Mouse (Mus musculus): Measurements from ENCODE around the gene Anapc1.

The Anapc1 gene

DNA sequence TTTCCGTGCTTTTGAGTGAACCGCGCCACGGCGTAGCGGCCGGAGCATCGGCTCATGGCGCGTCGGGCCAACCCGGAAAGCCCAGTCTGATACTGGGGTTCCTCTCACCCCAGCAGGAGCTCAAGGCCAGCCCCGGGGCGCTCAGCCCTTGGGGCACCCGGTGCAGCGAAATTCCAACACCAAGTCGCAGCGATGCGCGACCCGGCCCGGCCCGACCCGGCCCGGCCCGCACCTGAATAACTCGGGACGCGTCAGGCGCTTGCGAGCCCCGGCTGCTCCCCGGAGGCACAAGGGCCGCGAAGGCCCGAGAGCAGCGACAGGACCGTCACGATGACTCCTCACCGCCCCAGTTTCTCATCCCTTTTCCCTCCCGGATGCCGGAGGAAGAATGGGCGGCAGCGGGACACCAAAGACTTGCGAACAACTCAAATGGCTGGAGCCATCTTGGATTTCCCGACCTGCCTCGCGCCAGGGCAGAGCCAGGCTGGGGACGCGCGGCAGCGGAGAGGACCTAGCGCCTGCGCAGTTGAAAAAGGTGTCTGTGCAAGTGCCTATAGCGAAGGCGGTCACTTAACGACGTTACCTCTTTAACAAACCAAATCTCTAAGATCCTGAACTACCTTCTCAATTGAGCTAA lies at the start of gene Anapc1:
TSS of gene Anapc1 (minus strand) at position 471 of the 637 bp plus-strand sequence.
- peak; percentile 82 to 86 for DNase-seq (ENCODE audit: low spot score in 2 of 2)

DNA sequence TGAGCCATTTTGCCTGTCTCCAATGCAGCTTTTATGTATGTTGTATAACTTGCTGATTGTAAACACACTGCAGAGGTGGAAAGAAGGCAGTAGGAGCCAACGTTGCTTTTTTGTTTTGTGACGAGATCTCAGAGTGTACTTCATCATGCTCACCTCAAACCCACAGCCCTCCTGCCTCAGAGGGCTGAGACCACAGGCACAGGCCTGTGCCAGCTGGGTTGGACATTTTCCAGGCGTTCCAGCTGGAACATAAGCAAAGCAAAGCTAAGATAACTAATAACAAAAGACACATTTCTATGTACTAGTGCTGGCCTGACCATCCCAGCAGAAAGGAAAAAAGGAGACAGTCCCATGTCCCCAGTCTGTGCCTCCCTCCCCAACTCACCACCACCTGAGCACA lies 47.9 kb upstream of the Anapc1 start:
- DNase-seq (ENCODE audit: low spot score in 2 of 2) = no peak

DNA sequence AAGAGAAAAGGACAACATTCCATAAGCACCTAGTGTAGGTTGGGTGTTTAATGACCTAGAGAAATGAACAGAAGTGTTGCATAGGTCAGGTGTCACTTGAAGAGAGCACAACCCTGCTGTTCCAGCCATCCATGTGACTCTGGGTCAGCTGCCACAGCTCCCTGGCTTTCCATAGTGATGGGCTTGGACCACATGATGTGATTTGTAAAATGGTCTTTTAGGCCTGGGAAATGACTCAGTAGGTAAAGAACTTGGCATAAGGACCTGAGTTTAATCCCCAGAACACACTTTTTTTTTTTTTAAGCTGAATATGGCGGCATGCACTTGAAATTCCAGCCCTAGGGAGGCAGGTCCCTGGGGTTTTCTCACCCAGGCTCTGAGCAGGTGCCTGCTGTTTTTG lies 44.8 kb upstream of the Anapc1 start:
- no peak for DNase-seq (ENCODE audit: low spot score in 2 of 2)

DNA sequence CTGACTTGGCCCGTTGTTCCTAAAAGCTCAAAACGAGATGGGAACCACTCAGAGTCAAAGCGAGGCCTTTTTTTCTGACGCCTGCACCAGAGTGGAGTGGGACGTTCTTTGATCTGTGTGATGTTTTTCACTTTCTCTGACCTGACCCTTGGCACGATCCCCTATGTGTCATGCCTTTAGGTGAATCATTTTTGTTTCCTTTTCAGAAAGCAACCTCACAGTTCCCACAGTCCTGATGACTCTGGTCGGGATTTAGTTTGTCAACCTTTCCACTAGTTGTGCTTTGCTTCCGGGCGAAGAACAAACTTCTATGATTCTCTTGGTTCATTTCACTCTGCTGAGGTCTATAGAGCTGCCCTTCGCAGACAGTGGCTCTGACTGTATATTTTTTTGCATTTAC lies 44.3 kb upstream of the Anapc1 start:
- no peak for DNase-seq (ENCODE audit: low spot score in 2 of 2)

DNA sequence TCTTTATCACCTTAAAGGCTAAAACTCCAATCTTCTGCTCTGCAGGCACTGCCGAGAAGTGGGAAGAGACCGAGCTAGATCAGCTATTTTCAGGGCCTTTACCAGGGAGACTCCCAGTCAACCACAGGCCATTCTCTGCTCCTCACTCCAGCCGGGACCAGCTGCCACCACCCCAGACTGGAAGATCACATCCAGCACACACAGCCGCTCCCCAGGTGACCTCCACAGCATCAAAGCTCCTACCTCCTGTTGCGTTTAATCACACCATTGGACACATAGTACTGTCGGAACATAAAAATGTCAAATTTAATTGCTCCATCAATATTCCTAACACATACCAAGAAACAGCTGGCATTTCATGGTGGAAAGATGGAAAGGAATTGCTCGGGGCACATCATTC lies 42.0 kb upstream of the Anapc1 start:
- DNase-seq (ENCODE audit: low spot score in 2 of 2) = no peak

DNA sequence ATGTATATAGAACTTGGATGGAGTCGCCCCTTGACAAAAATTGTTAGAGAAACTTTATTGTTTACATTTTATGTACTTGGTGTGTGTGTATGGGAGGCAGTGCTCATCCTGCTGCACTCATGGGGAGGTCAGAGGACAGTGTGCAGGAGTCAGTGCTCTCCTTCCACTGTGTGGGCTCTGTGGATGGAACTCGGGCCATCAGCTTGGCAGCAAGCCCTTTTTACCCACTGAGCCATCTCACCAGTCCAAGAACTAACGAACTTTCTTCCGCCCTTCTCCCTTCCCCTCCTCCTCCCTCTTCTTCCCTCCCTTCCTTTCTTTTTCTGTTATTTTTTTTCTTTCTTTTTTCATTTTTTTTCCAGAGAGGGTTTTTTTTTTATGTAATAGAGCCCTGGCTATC lies 40.9 kb upstream of the Anapc1 start:
- DNase-seq (ENCODE audit: low spot score in 2 of 2) = no peak

DNA sequence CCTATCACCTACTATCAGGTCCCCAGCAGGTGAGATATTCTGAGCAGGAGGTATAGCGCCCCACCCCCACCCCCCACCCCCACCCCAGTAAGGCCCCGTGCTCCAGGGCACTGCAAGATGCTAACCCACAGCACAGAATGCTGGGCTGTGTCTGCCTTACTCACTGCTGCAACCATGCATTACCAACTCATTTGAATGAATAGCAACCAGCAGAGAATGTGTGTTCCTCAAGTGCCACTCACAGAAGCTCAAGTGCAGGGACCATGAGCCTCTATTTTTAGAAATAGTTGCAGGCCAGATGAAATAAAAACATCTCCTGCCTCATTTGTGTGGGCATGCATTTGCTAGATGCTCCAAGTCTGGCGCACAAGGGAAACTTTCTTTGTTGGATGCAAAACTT lies 40.4 kb upstream of the Anapc1 start:
- no peak for DNase-seq (ENCODE audit: low spot score in 2 of 2)

DNA sequence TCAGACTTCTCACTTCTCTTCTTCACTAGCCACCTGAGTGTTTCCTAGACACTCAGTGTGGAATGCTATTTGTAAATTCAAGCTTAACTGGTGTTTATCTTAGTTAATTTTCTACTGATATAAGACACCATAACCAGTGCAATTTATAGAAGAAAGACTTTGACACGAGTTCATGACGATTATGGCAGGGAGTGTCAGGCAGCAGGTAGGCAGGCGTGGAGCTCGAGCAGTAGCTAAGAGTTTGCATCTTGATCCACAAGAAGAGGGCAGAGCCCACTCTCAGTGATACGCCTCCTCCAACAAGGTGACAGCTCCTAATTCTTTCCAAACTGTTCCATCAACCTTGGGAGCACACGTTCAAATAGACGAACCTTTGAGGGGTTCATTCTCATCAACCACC lies 39.4 kb upstream of the Anapc1 start:
- DNase-seq (ENCODE audit: low spot score in 2 of 2) = no peak

DNA sequence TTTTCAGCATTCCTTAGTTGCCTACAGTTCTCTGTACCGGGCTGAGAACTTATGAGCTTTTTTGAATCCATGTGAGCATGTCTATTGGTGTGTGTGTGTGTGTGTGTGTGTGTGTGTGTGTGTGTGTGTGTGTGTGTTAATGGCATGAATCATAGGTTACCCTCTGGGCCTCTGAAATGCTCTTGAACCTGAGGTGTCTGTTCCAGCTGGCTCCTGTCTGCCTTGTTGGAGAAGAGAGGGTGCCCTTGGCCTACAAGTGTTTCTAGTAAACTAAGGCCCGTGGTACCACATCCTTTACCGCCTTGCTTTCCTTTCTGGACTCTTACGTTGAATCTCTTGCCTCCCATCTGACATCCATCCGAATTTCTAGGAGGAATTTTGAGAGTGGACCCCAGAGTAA lies 38.9 kb upstream of the Anapc1 start:
- DNase-seq (ENCODE audit: low spot score in 2 of 2) = no peak

DNA sequence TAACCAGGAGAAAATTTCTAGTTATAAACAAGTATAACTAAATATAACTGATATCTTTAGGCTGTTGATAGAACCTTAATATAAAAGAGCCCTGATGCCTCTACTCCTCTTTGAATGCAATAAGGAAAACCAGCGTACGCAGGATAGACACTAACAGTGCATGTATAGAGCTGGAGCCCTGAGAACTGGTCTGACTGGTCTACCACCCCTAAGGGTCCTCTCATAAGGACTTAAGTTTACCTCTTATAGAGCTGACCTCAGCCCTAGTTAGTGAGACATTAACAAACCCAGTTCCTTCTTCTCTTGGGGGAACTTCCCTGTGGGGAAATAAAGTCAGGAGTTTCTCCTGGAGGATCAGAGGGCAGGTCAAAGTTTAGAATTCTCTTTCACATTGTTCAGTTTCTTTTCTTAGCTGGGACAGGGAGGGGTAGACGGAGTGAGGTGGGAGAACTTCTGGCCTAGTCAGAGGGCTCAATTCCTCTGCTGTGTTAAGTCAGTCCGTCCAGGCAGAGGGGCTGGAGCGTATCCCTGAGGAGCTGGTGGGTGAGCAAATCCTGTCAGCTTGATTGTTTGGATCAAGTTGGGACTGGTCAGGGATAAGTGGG lies 35.0 kb upstream of the Anapc1 start:
- DNase-seq (ENCODE audit: low spot score in 2 of 2) = no peak

DNA sequence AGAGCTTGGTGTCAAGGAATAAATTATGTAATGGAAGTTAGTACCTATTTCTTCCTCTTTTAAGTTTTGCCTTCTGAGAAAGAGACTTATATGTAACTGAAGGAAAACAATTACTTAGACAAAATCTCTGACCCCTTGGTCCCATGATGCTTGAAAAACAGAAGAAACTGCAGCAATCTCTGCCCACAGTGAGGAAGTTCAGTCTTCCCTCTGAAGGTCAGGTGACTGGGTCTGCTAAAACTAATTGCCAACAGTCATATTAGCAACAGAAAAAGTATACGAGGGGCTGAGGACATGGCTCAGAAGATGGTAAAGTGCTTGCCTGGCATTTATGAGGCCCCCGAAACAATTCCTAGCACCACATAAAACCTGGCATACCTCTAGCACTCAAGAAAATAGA lies 32.2 kb upstream of the Anapc1 start:
- DNase-seq (ENCODE audit: low spot score in 2 of 2) = no peak

DNA sequence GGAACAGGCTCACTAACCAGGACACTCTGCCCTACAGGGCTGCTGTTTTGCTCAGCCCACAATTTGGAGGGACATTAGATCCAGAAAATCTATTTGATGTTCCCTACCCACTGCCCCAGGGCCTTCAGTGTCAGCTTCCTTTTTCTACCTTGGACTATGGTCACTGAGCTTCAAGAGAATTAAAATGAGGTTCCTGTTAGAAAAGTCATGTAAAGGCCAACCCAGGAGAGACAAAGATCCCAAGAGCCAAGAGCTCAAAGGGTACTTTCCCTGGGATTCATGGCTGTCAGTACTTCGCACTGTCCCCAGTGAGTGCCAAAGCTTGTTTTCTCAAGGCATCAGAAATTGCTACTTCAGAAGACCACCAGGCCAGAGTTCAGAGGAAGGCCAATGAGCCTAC lies 28.8 kb upstream of the Anapc1 start:
- no peak for DNase-seq (ENCODE audit: low spot score in 2 of 2)

DNA sequence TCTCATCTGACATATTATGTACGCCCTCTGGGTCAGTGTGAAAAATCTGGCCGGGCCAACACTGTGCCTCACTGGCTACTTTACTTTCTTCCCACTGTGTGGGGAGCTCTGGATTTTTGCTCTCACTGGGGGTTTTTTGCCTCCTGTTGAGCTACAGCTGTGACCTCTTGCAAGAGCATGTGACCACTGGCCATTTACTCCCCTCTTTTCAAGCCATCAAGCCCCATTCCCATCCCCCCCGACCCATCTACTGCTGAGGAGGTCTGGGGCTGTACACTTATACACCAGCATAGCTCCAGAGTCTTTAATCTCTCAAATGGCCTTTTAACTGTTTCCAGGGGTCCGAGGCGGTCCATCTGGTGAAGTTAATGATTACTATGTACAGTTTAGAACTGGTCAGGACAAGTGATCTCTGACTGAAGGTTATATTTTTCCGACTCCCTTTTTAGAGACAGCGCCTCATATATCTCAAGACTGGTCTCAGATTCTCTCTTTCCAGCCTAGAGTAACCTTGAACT lies 27.6 kb upstream of the Anapc1 start:
- no peak for DNase-seq (ENCODE audit: low spot score in 2 of 2)

DNA sequence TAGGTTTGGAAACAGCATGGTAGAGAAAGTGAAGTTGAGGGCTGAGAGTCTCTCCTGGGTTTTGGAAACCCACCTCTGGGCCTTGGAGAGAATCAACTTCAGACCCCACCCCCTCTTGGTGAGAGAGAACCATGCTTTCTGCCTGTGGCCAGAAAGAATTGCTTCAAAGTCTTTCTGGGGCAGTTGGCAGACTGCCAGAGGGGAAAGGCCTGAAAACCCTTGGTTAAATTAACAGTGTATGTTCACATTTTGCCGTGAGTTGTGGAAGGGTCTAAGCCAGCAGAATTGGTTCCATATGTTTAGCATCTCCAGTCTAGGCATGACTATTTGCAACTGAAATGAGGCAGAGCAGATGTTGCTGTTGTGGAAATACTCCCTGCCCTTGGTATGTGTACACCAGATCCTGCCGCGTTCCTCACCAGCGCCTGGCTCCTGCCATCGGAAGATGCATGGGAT lies 26.4 kb upstream of the Anapc1 start:
- DNase-seq (ENCODE audit: low spot score in 2 of 2) = no peak

DNA sequence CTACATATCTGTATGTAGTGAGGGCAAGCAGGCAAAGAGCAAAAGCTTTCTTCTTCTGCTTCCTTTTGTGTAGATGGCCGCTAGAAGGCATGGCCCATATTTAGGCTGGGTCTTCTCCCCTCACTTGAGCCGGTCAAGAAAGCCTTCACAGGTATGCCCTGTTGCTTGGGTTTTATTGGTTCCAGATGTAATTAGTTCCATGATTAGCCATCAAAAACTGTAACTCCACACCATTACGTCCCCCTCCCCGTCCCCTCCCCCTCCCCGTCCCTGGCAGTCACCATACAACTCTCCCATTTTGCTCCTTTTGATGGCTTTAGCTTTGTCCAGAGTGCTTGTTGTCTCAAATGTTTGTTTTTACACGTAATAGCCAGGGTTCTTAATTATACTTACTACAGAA lies 25.7 kb upstream of the Anapc1 start:
- no peak for DNase-seq (ENCODE audit: low spot score in 2 of 2)

DNA sequence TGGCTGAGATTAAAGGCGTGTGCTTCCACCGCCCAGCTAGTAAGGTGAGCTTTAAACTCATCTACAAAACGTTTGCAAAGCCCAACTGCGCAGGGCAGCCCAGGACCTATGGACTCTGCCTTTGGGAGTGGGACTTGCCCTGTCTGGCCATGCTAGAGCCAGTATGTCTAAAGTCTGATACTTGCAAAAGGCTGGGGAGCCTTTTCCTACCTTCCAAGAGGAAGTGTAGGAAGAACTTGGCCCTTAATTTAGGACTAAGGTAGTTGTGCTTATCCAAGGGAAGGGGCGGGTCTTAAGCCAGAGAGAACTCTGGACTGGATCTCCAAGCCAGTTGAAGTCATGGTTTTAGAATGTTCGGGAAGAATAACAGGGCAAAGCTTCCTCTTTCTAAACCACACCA lies 23.4 kb upstream of the Anapc1 start:
- DNase-seq (ENCODE audit: low spot score in 2 of 2) = no peak

DNA sequence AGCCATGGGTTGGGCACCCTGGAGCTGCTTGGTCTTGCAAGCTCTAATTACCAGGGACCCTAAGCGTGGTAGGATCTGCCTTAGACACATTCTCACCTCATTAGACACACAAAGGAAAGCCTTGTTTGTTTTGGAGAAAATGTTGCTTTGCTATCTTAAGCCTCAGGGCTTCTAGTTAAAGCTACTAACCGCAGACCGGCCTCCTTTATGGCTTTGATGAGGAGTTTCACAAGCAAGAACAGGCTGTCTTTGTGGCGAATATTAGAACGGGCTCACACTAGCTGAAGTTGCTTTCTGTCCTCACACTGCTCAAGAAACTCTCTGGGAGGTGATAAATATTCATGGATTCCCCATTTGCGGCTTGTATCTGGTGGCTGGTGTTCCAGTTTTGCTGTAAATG lies 22.1 kb upstream of the Anapc1 start:
- DNase-seq (ENCODE audit: low spot score in 2 of 2) = no peak

DNA sequence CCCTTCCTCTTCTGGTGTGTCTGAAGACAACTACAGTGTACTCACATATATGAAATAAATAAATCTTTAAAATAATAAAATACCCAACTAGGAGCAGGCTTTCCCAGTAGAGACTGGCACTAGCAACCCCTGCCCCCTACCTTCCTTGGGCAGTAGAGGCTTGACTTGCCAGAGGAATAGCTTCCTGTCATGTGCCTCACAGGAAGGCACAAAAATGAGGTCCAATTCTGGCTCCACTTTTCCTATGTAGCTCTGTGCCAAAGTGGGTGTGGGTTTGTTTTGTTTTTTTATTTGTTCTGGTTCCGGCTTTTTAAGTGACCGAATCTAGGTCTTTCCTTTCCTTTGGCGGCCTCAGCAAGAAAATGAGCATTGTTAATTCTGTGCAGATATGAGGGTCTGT lies 17.3 kb upstream of the Anapc1 start:
- no peak for DNase-seq (ENCODE audit: low spot score in 2 of 2)

DNA sequence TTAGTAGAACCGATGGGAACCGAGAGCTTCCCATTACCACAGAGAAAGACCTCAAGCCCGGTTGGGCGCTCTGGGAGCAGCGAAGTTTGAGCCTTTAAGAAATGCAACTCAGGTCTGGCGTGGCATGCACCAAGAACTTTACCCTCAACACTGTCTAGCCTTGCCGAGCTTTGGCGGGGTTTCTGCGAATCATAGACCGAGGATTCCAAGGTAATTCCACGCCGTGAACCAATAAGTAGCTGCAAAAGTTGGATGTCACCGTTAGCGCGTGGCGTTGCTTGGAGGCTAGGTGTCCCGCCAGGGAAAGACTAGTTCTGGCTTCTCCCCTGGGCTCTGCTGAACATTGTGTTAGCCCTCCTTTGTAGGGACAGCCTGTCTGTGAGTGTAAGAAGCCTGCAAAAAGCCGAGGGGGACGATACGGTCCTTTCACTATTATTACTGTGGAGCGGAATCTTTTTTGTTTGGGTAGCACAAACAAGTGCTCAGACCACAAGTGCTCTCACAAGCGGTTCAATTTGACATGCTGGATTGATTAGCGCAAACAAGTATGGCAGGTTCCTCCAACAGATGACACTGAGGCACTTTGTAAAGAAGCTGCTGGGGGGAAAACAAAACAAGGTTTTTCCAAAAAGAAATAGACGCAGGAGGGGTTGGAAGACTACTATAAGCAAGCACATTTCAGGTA lies 12.2 kb upstream of the Anapc1 start:
- DNase-seq (ENCODE audit: low spot score in 2 of 2) = peak in 1 of 2 experiments; percentile 58

DNA sequence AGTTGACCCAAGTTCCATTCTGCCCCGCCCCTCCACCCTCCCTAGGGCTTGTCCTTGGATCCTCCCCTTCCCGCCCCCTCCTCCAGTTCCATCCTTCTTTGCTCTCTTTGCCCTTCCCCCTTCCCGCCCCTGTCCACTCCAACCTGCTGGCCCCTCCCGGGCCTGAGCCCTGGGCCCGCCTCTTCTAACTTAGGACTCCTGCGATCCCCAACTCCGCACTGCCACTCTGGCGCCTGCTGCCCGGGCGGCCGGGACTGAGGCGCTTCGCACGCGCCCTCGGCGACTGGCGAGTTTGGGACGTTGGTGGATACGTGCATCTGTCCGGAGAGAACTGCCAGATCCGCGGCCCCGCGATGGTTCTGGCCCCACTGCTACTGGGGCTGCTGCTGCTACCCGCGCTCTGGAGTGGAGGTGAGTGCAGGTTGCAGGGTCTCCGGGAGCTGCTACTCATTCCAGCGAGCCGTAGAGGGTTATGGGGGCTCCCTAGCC lies 11.5 kb upstream of the Anapc1 start, which contains the start of gene Mertk:
TSS of gene Mertk (plus strand) at position 264 of the 489 bp plus-strand sequence.
- peak; percentile 82 to 91 for DNase-seq (ENCODE audit: low spot score in 2 of 2)

DNA sequence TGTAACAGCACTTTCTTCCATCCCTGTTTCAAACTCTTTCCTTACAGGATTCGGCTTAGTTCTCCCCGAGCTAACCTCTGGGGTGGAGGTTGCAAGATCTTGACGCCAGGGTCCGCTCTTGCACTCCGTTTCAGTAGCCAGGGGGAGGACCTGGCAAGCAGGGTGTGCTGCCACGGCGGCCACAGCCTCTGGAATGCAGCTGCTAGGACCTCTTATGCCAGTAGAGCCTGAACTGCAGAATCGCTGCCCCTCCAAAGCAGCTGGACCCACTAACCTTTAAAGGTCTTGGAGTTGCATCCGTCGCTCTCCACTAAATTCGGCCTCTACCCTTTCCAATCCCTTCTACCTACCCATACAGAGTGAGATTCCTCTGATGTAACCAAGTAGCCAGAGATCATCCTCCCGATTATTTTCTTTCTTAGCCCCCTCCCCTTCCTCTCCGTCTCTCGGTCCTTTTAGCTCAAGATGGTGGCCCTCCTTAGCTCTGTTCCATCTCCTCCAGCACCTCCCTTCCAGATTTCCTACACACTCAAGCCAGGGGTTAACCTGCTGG lies 11.0 kb upstream of the Anapc1 start:
- peak; percentile 74 to 84 for DNase-seq (ENCODE audit: low spot score in 2 of 2)

DNA sequence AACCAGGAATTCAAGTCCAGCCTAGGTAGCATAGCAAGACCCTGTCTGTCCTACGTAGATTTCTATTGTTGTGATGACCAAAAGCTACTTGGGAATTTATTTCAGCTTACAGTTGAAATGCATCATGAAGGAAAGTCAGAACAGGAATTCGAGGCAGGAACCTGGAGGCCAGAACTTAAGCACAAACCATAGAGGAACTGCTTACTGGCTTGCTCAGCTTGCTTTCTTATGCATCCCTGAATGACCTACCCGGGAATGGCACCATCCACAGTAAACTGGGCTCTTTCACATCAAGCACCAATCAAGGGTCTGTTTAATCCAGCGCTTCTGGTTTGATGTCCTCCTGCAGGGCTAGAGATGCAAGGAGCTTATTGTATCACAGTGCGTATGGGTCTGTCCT lies 10.4 kb upstream of the Anapc1 start:
- no peak for DNase-seq (ENCODE audit: low spot score in 2 of 2)
